Mouse (Mus musculus): ENCODE results near the gene Nmur1.

- TF ChIP-seq CTCF (IDR thresholded peaks at IDR 0.05; ENCODE audit: borderline replicate concordance, extremely low read depth, insufficient read depth, insufficient read length) (no peak), POLR2A (IDR thresholded peaks at IDR 0.05; ENCODE audit: borderline replicate concordance, extremely low read depth, insufficient read depth, insufficient read length, poor library complexity, severe bottlenecking) (no peak)
Measured at GRCm38 (mm10) chr1:86393219-86393618, 32.8 kb downstream of the Nmur1 start.

Measured in brain, embryonic 14.5 days (tissue).